Comparison of ENCODE assay signal across 16 mouse cellular contexts in genomic region chr12:109711392-109711791, GRCm38 (mm10).
"Had no signal": no experiment of that assay in that cellular context is flagged by ENCODE, and none has a peak within 500 bp of the region (broad histone marks: within the 10 kb centered on the region; RNA-seq: fewer than 3 reads in every experiment).

No protein-coding gene starts in this region.

- H3K4me2 ChIP-seq: limb, embryonic 12.5 days; limb, embryonic 15.5 days; liver, embryonic 13.5 days; midbrain, embryonic 12.5 days; neural tube, embryonic 13.5 days had no signal

- H3K27ac ChIP-seq: limb, embryonic 12.5 days; limb, embryonic 15.5 days; liver, embryonic 13.5 days; midbrain, embryonic 12.5 days; neural tube, embryonic 13.5 days had no signal

- H3K9ac ChIP-seq: limb, embryonic 12.5 days; limb, embryonic 15.5 days; liver, embryonic 13.5 days; midbrain, embryonic 12.5 days; neural tube, embryonic 13.5 days had no signal

- H3K4me1 ChIP-seq: limb, embryonic 12.5 days; limb, embryonic 15.5 days; liver, embryonic 13.5 days; midbrain, embryonic 12.5 days; neural tube, embryonic 13.5 days had no signal

- DNase-seq: kidney, adult 18-20 months; kidney, adult 9 months; kidney, postnatal 14 days; kidney, postnatal 4 days; liver, embryonic 13.5 days; lung, adult 2 months; lung, postnatal 14 days; lung, postnatal 4 days; retina, postnatal 1 day; right cerebral cortex, postnatal 4 days; thymus, postnatal 25 days had no signal

- H3K9me3 ChIP-seq: limb, embryonic 12.5 days; limb, embryonic 15.5 days; midbrain, embryonic 12.5 days; neural tube, embryonic 13.5 days had no signal

- H3K36me3 ChIP-seq: liver, embryonic 13.5 days had no signal

- H3K27me3 ChIP-seq: limb, embryonic 12.5 days; limb, embryonic 15.5 days; liver, embryonic 13.5 days; midbrain, embryonic 12.5 days; neural tube, embryonic 13.5 days had no signal

- H3K4me3 ChIP-seq: limb, embryonic 12.5 days; limb, embryonic 15.5 days; liver, embryonic 13.5 days; midbrain, embryonic 12.5 days; myocyte; neural tube, embryonic 13.5 days had no signal
